Mouse (Mus musculus) adrenal gland, adult 18-20 months (tissue): Measurements from ENCODE around the gene Rgs3. TPM values are rescaled to one million over a fixed set of nuclear protein-coding genes. Genes with fewer than 3 reads are reported as not detected.

Experiments
- DNase-seq, 2 experiments: peaks; one replicate each; pipeline ENCODE4 v3.0.0; 2021 to 2022; ENCODE audit warnings: low spot score in 2 of 2
- total RNA-seq, 2 experiments: library from RNA; stranded (reverse); gene quantifications; 1 replicate in 1 of 2; 2 replicates in 1 of 2; pipeline ENCODE4 v1.2.3; 2021

Rgs3 gene
- total RNA-seq, 2 experiments from 2014 or later = 23.2 to 24.3 TPM

- DNase-seq = no peak
Observed at GRCm38 (mm10) chr4:62738996-62739395, 179.3 kb downstream of the Rgs3 start.

- no peak for DNase-seq
Observed at GRCm38 (mm10) chr4:62739591-62739990, 179.9 kb downstream of the Rgs3 start.

GRCm38 (mm10) chr4:62740282-62741054 lies 180.8 kb downstream of the Rgs3 start:
- DNase-seq = no peak

- DNase-seq = no peak
Observed at GRCm38 (mm10) chr4:62741055-62741453, 181.4 kb downstream of the Rgs3 start.

- no peak for DNase-seq
Observed at GRCm38 (mm10) chr4:62741601-62742000, 182.0 kb downstream of the Rgs3 start.

GRCm38 (mm10) chr4:62742885-62743760 lies 183.5 kb downstream of the Rgs3 start:
- DNase-seq = no peak

GRCm38 (mm10) chr4:62744534-62744956 lies 184.9 kb downstream of the Rgs3 start:
- DNase-seq = peak in 1 of 2 experiments; percentile 46

- DNase-seq = no peak
Observed at GRCm38 (mm10) chr4:62744985-62745638, 185.5 kb downstream of the Rgs3 start.

Other genes starting within 250 kb of the Rgs3 start
- gene Fkbp15, start 199.3 kb upstream of the Rgs3 start, total RNA-seq = 10 to 100 TPM; 31.4 to 32.1 TPM
- gene Slc31a1, start 199.1 kb upstream of the Rgs3 start, total RNA-seq = 10 to 100 TPM; 49.1 to 50.2 TPM
- 10 to 100 TPM; 61.2 to 63.0 TPM for gene Cdc26, start 151.2 kb upstream of the Rgs3 start, total RNA-seq
- 10 to 100 TPM; 22.8 to 27.6 TPM for gene Prpf4, start 151.1 kb upstream of the Rgs3 start, total RNA-seq
- gene Rnf183, start 124.6 kb upstream of the Rgs3 start, total RNA-seq = 1 to 10 TPM in 1 of 2 experiments, not detected in 1; 1.1 TPM
- gene Wdr31, start 89.0 kb upstream of the Rgs3 start, total RNA-seq = 1 to 10 TPM; 1.2 to 1.8 TPM
- gene Bspry, start 79.8 kb upstream of the Rgs3 start, total RNA-seq = 1 to 10 TPM; 3.7 to 9.6 TPM
- gene Hdhd3, start 56.4 kb upstream of the Rgs3 start, total RNA-seq = 10 to 100 TPM in 1 of 2 experiments, 1 to 10 TPM in 1; 9.8 to 21.4 TPM
- 100 to 1,000 TPM in 1 of 2 experiments, 10 to 100 TPM in 1; 92.6 to 112 TPM for gene Alad, start 39.9 kb upstream of the Rgs3 start, total RNA-seq
- 10 to 100 TPM; 43.7 to 52.1 TPM for gene Pole3, start 34.8 kb upstream of the Rgs3 start, total RNA-seq
- gene 4933430I17Rik, start 34.5 kb upstream of the Rgs3 start, total RNA-seq = under 1 TPM; 0.27 to 0.29 TPM